Mouse (Mus musculus): ENCODE measurements at regions not wholly inside any gene's neighbourhood (a gene's known extent, or its start where the extent isn't known, plus 50 kb on each side); places are given as distances from the start of the nearest gene placed in this dataset.
"Not testable (repeated sequence)": the region's sequence is repeated elsewhere in the genome, so short reads cannot be mapped to it uniquely, and the experiment has no call there.

GRCm38 (mm10) chr5:64696099-64696498 is 107.1 kb upstream of the Klf3 start:
- DNase-seq (ENCODE audit: low spot score), result no peak

GRCm38 (mm10) chr5:64697466-64697865 is 105.7 kb upstream of the Klf3 start:
- no peak for DNase-seq (ENCODE audit: low spot score)

GRCm38 (mm10) chr5:64698458-64699116 is 104.6 kb upstream of the Klf3 start:
- DNase-seq (ENCODE audit: low spot score), result no peak

- no peak for DNase-seq (ENCODE audit: low spot score)
These were observed 103.2 kb upstream of the Klf3 start for GRCm38 (mm10) chr5:64700030-64700429.

GRCm38 (mm10) chr5:64701219-64701779 is 101.9 kb upstream of the Klf3 start:
- DNase-seq (ENCODE audit: low spot score), result no peak

- peak; percentile 34 for DNase-seq (ENCODE audit: low spot score)
These were observed 101.4 kb upstream of the Klf3 start for GRCm38 (mm10) chr5:64701780-64702231.

GRCm38 (mm10) chr5:64702404-64702803 is 100.8 kb upstream of the Klf3 start:
- DNase-seq (ENCODE audit: low spot score), result not testable (repeated sequence)

GRCm38 (mm10) chr5:64703091-64703872 is 99.9 kb upstream of the Klf3 start:
- no peak for DNase-seq (ENCODE audit: low spot score)

GRCm38 (mm10) chr5:64704144-64704543 is 99.0 kb upstream of the Klf3 start:
- DNase-seq (ENCODE audit: low spot score), result no peak

- no peak for DNase-seq (ENCODE audit: low spot score)
These were observed 96.6 kb upstream of the Klf3 start for GRCm38 (mm10) chr5:64706586-64706985.

- DNase-seq (ENCODE audit: low spot score), result no peak
These were observed 94.0 kb upstream of the Klf3 start for GRCm38 (mm10) chr5:64709146-64709545.

- DNase-seq (ENCODE audit: low spot score), result no peak
These were observed 93.0 kb upstream of the Klf3 start for GRCm38 (mm10) chr5:64710236-64710635.

- DNase-seq (ENCODE audit: low spot score), result no peak
These were observed 92.2 kb upstream of the Klf3 start for GRCm38 (mm10) chr5:64710968-64711367.

GRCm38 (mm10) chr5:64714221-64714653 is 89.0 kb upstream of the Klf3 start:
- no peak for DNase-seq (ENCODE audit: low spot score)

GRCm38 (mm10) chr5:64714710-64715109 is 88.5 kb upstream of the Klf3 start:
- no peak for DNase-seq (ENCODE audit: low spot score)

- no peak for DNase-seq (ENCODE audit: low spot score)
These were observed 86.6 kb upstream of the Klf3 start for GRCm38 (mm10) chr5:64716551-64716950.

GRCm38 (mm10) chr5:64722211-64722610 is 81.0 kb upstream of the Klf3 start:
- DNase-seq (ENCODE audit: low spot score), result no peak

- DNase-seq (ENCODE audit: low spot score), result no peak
These were observed 75.3 kb upstream of the Klf3 start for GRCm38 (mm10) chr5:64727847-64728246.

GRCm38 (mm10) chr5:64732356-64732755 is 70.8 kb upstream of the Klf3 start:
- no peak for DNase-seq (ENCODE audit: low spot score)

GRCm38 (mm10) chr5:64736985-64737384 is 66.2 kb upstream of the Klf3 start:
- DNase-seq (ENCODE audit: low spot score), result no peak

GRCm38 (mm10) chr5:64738096-64738780 is 65.0 kb upstream of the Klf3 start:
- no peak for DNase-seq (ENCODE audit: low spot score)

- no peak for DNase-seq (ENCODE audit: low spot score)
These were observed 64.3 kb upstream of the Klf3 start for GRCm38 (mm10) chr5:64738781-64739310.
